Mouse (Mus musculus) limb, embryonic 13.5 days (tissue): Measurements from ENCODE around the gene Sgsh. TPM values are rescaled to one million over a fixed set of nuclear protein-coding genes. Genes with fewer than 3 reads are reported as not detected.
A peak's percentile ranks its signal among the peaks of the same experiment; 100 is the strongest.
"Not testable (repeated sequence)": the region's sequence is repeated elsewhere in the genome, so short reads cannot be mapped to it uniquely, and the experiment has no call there.

Source experiments
- ATAC-seq: fragments of 200-750 bp; cut with Nextera tagmentation; 2 replicates; pipeline ENCODE4 v1.8.0; 2017; ENCODE audit warnings: low read depth, moderate number of reproducible peaks, moderate TSS enrichment; ENCODE audit not compliant: low FRiP score
- H3K27ac ChIP-seq: fragments of 300-500 bp; sonication (generic); 2 replicates; pipeline ENCODE4 v1.5.1; 2015; ENCODE audit warnings: inconsistent platforms, mild to moderate bottlenecking, moderate library complexity
- H3K27me3 ChIP-seq: fragments of 300-500 bp; sonication (generic); 2 replicates; pipeline ENCODE4 v1.6.1; 2015; ENCODE audit warnings: mild to moderate bottlenecking, inconsistent platforms
- H3K36me3 ChIP-seq: fragments of 300-500 bp; sonication (generic); 2 replicates; pipeline ENCODE4 v1.6.1; 2015; ENCODE audit warnings: inconsistent platforms, mild to moderate bottlenecking, moderate library complexity
- H3K4me1 ChIP-seq: fragments of 300-500 bp; sonication (generic); 2 replicates; pipeline ENCODE4 v1.6.1; 2015; ENCODE audit warnings: inconsistent platforms
- H3K4me2 ChIP-seq: fragments of 300-500 bp; sonication (generic); replicated peaks from 2 replicates; pipeline ENCODE4 v1.6.1; 2015; ENCODE audit warnings: inconsistent platforms, mild to moderate bottlenecking, moderate library complexity
- H3K4me3 ChIP-seq: fragments of 300-500 bp; sonication (generic); 2 replicates; pipeline ENCODE4 v1.5.1; 2015; ENCODE audit warnings: moderate library complexity, mild to moderate bottlenecking, inconsistent platforms
- H3K9ac ChIP-seq: fragments of 300-500 bp; sonication (generic); 2 replicates; pipeline ENCODE4 v1.6.1; 2015; ENCODE audit warnings: mild to moderate bottlenecking, inconsistent platforms
- H3K9me3 ChIP-seq: fragments of 300-500 bp; sonication (generic); 2 replicates; pipeline ENCODE4 v1.6.1; 2016; ENCODE audit warnings: inconsistent platforms
- WGBS: fragments of 180-500 bp; shearing (Covaris S2); methylation state at CpG from one replicate; pipeline ENCODE4 v1.1.7; 2015; 5-methylcytosine and 5-hydroxymethylcytosine counted together
- polyA plus RNA-seq: library from polyadenylated mRNA; unstranded; fragments of >200 nt; fragmentation: Nextera tagmentation; extraction: Ambion mirVana; gene quantifications from 2 replicates; pipeline ENCODE4 v1.2.1, GENCODE M21; 2015

Sgsh gene
- polyA plus RNA-seq, 1 experiment from 2014 or later = 7.4 TPM

- Histone ChIP-seq H3K27me3 (peaks cover 74% of the 10 kb centered on the region), H3K4me3 (peak overlapping the region; percentile 69), H3K9ac (peak overlapping the region; percentile 75), H3K4me2 (peak overlapping the region; percentile 98), H3K9me3 (no peaks in the 10 kb centered on the region; the same call in 1 of the 2 replicates), H3K36me3 (no peaks in the 10 kb centered on the region), H3K4me1 (peaks cover 35% of the 10 kb centered on the region), H3K27ac (peak overlapping the region; percentile 48)
- ATAC-seq = peak; percentile 18; the same call in 1 of the 2 replicates
- 3% methylated on average over 52 of the region's 53 CpGs for WGBS
Observed at GRCm38 (mm10) chr11:119390271-119391231, 35.2 kb upstream of the Sgsh start.

GRCm38 (mm10) chr11:119389851-119390270 is 34.5 kb upstream of the Sgsh start:
- Histone ChIP-seq H3K9me3 (no peaks in the 10 kb centered on the region; the same call in 1 of the 2 replicates), H3K27me3 (peaks cover 67% of the 10 kb centered on the region), H3K9ac (peak overlapping the region; percentile 75), H3K4me3 (peak overlapping the region; percentile 69), H3K36me3 (no peaks in the 10 kb centered on the region), H3K27ac (peak overlapping the region; percentile 48; the same call in 1 of the 2 replicates), H3K4me2 (peak overlapping the region; percentile 98), H3K4me1 (peaks cover 35% of the 10 kb centered on the region)
- no peak; the same call in 1 of the 2 replicates for ATAC-seq
- WGBS = under 1% methylated on average over 35 of the region's 35 CpGs

- not testable (repeated sequence) for H3K4me3 ChIP-seq, H3K27ac ChIP-seq, H3K9me3 ChIP-seq, H3K4me2 ChIP-seq, H3K36me3 ChIP-seq, ATAC-seq, H3K9ac ChIP-seq
- 6% methylated on average over 3 of the region's 3 CpGs for whole genome bisulfite sequencing
- H3K4me1 ChIP-seq = peaks cover 21% of the 10 kb centered on the region
- peaks cover 49% of the 10 kb centered on the region for H3K27me3 ChIP-seq
Observed at GRCm38 (mm10) chr11:119387273-119387672, 31.9 kb upstream of the Sgsh start.

GRCm38 (mm10) chr11:119386306-119386705 is 31.0 kb upstream of the Sgsh start:
- no peaks in the 10 kb centered on the region; the same call in 1 of the 2 replicates for H3K9me3 ChIP-seq
- ATAC-seq = no peak
- WGBS = 89% methylated on average over 5 of the region's 5 CpGs

GRCm38 (mm10) chr11:119384904-119385303 is 29.6 kb upstream of the Sgsh start:
- peaks cover 5% of the 10 kb centered on the region for H3K4me1 ChIP-seq
- WGBS = 79% methylated on average over 4 of the region's 4 CpGs
- no peak overlapping the region for H3K27ac ChIP-seq
- ATAC-seq = no peak
- peaks cover 11% of the 10 kb centered on the region for H3K36me3 ChIP-seq
- peaks cover 26% of the 10 kb centered on the region for H3K27me3 ChIP-seq
- H3K9me3 ChIP-seq = no peaks in the 10 kb centered on the region; the same call in 1 of the 2 replicates
- no peak overlapping the region for H3K9ac ChIP-seq
- H3K4me2 ChIP-seq = no peak overlapping the region
- no peak overlapping the region for H3K4me3 ChIP-seq

More at GRCm38 (mm10) chr11:119386306-119386705, 31.0 kb upstream of the Sgsh start:
- Histone ChIP-seq H3K27me3 (peaks cover 39% of the 10 kb centered on the region), H3K36me3 (peaks cover 1% of the 10 kb centered on the region), H3K27ac (no peak overlapping the region), H3K4me2 (no peak overlapping the region), H3K4me3 (no peak overlapping the region), H3K9ac (no peak overlapping the region), H3K4me1 (peaks cover 13% of the 10 kb centered on the region)

GRCm38 (mm10) chr11:119382338-119382850 is 27.1 kb upstream of the Sgsh start:
- H3K27me3 ChIP-seq = peaks cover under 1% of the 10 kb centered on the region
- no peak overlapping the region for H3K27ac ChIP-seq
- H3K4me2 ChIP-seq = no peak overlapping the region
- no peak for ATAC-seq
- 73% methylated on average over 6 of the region's 6 CpGs for WGBS
- no peaks in the 10 kb centered on the region; the same call in 1 of the 2 replicates for H3K9me3 ChIP-seq
- no peak overlapping the region for H3K9ac ChIP-seq
- H3K36me3 ChIP-seq = peaks cover 34% of the 10 kb centered on the region
- H3K4me1 ChIP-seq = no peaks in the 10 kb centered on the region
- H3K4me3 ChIP-seq = no peak overlapping the region

GRCm38 (mm10) chr11:119381631-119382337 is 26.4 kb upstream of the Sgsh start:
- Histone ChIP-seq H3K4me3 (no peak overlapping the region), H3K36me3 (peaks cover 40% of the 10 kb centered on the region), H3K27me3 (no peaks in the 10 kb centered on the region), H3K4me2 (no peak overlapping the region), H3K9me3 (no peaks in the 10 kb centered on the region; the same call in 1 of the 2 replicates), H3K4me1 (no peaks in the 10 kb centered on the region), H3K9ac (no peak overlapping the region), H3K27ac (no peak overlapping the region)
- 83% methylated on average over 9 of the region's 9 CpGs for WGBS
- ATAC-seq = no peak

- H3K9ac ChIP-seq = no peak overlapping the region
- no peaks in the 10 kb centered on the region for H3K4me1 ChIP-seq
- H3K4me2 ChIP-seq = no peak overlapping the region
- no peak for ATAC-seq
- no peaks in the 10 kb centered on the region for H3K9me3 ChIP-seq
- no peaks in the 10 kb centered on the region for H3K27me3 ChIP-seq
- no peak overlapping the region for H3K4me3 ChIP-seq
- H3K27ac ChIP-seq = no peak overlapping the region
- peaks cover 44% of the 10 kb centered on the region for H3K36me3 ChIP-seq
- WGBS = 90% methylated on average over 1 of the region's 1 CpGs
Observed at GRCm38 (mm10) chr11:119378551-119378950, 23.2 kb upstream of the Sgsh start.

GRCm38 (mm10) chr11:119377326-119377725 is 22.0 kb upstream of the Sgsh start:
- no peak overlapping the region for H3K27ac ChIP-seq
- ATAC-seq = no peak
- no peak overlapping the region for H3K4me2 ChIP-seq
- H3K9ac ChIP-seq = no peak overlapping the region
- H3K9me3 ChIP-seq = no peaks in the 10 kb centered on the region
- no peaks in the 10 kb centered on the region for H3K27me3 ChIP-seq
- WGBS = 90% methylated on average over 11 of the region's 11 CpGs
- H3K36me3 ChIP-seq = peaks cover 44% of the 10 kb centered on the region
- H3K4me3 ChIP-seq = no peak overlapping the region
- H3K4me1 ChIP-seq = no peaks in the 10 kb centered on the region

- H3K36me3 ChIP-seq = peaks cover 51% of the 10 kb centered on the region
- H3K9me3 ChIP-seq = no peaks in the 10 kb centered on the region
- H3K4me3 ChIP-seq = no peak overlapping the region
- WGBS = 83% methylated on average over 6 of the region's 6 CpGs
- H3K27me3 ChIP-seq = no peaks in the 10 kb centered on the region
- no peak for ATAC-seq
- H3K4me1 ChIP-seq = no peaks in the 10 kb centered on the region
- H3K4me2 ChIP-seq = no peak overlapping the region
- no peak overlapping the region for H3K9ac ChIP-seq
- H3K27ac ChIP-seq = no peak overlapping the region
Observed at GRCm38 (mm10) chr11:119375425-119375824, 20.1 kb upstream of the Sgsh start.

GRCm38 (mm10) chr11:119363534-119364145 is 8.3 kb upstream of the Sgsh start:
- Histone ChIP-seq H3K9ac (no peak overlapping the region), H3K4me1 (no peaks in the 10 kb centered on the region), H3K36me3 (peaks cover 54% of the 10 kb centered on the region), H3K4me2 (no peak overlapping the region), H3K9me3 (no peaks in the 10 kb centered on the region), H3K4me3 (no peak overlapping the region), H3K27ac (no peak overlapping the region), H3K27me3 (no peaks in the 10 kb centered on the region)
- 35% methylated on average over 11 of the region's 11 CpGs for WGBS
- ATAC-seq = peak; percentile 78; the same call in 1 of the 2 replicates
